Mouse (Mus musculus) heart, embryonic 13.5 days (tissue): ENCODE results near the gene Znfx1. TPM values are rescaled to one million over a fixed set of nuclear protein-coding genes. Genes with fewer than 3 reads are reported as not detected.

Experiments used
- ATAC-seq: fragments of 200-750 bp; cut with Nextera tagmentation; 2 replicates; pipeline ENCODE4 v1.8.0; 2017; ENCODE audit warnings: moderate TSS enrichment; ENCODE audit not compliant: insufficient number of reproducible peaks, low FRiP score, low TSS enrichment; ENCODE audit errors: extremely low read depth
- H3K27ac ChIP-seq: fragments of 300-500 bp; sonication (generic); replicated peaks from 2 replicates; pipeline ENCODE4 v1.5.1; 2015; ENCODE audit warnings: moderate library complexity, mild to moderate bottlenecking, inconsistent platforms
- H3K27me3 ChIP-seq: fragments of 300-500 bp; sonication (generic); replicated peaks from 2 replicates; pipeline ENCODE4 v1.6.1; 2015; ENCODE audit warnings: mild to moderate bottlenecking, inconsistent platforms
- H3K36me3 ChIP-seq: fragments of 300-500 bp; sonication (generic); 2 replicates; pipeline ENCODE4 v1.6.1; 2015; ENCODE audit warnings: mild to moderate bottlenecking, inconsistent platforms
- H3K4me1 ChIP-seq: fragments of 300-500 bp; sonication (generic); 2 replicates; pipeline ENCODE4 v1.6.1; 2015; ENCODE audit warnings: inconsistent platforms
- H3K4me2 ChIP-seq: fragments of 300-500 bp; sonication (generic); 2 replicates; pipeline ENCODE4 v1.6.1; 2015; ENCODE audit warnings: inconsistent platforms, mild to moderate bottlenecking, moderate library complexity
- H3K4me3 ChIP-seq: fragments of 300-500 bp; sonication (generic); 2 replicates; pipeline ENCODE4 v1.5.1; 2015; ENCODE audit warnings: moderate library complexity, mild to moderate bottlenecking, inconsistent platforms
- H3K9ac ChIP-seq: fragments of 300-500 bp; sonication (generic); 2 replicates; pipeline ENCODE4 v1.6.1; 2015; ENCODE audit warnings: inconsistent platforms, mild to moderate bottlenecking, moderate library complexity
- H3K9me3 ChIP-seq: fragments of 300-500 bp; sonication (generic); 2 replicates; pipeline ENCODE4 v1.6.1; 2016; ENCODE audit warnings: inconsistent platforms
- WGBS: fragments of 180-500 bp; shearing (Covaris S2); methylation state at CpG from one replicate; pipeline ENCODE4 v1.1.7; 2015; ENCODE audit warnings: mixed read lengths; 5-methylcytosine and 5-hydroxymethylcytosine counted together
- polyA plus RNA-seq: library from polyadenylated mRNA; unstranded; fragments of >200 nt; fragmentation: Nextera tagmentation; extraction: Ambion mirVana; gene quantifications from 2 replicates; pipeline ENCODE4 v1.2.1, GENCODE M21; 2015

Znfx1 gene
- polyA plus RNA-seq = 5.1 and 6.3 TPM in 2 replicates

- Histone ChIP-seq H3K4me1 (peaks cover 44% of the 10 kb centered on the region), H3K36me3 (peaks cover 41% of the 10 kb centered on the region), H3K9ac (peak within 1 kb of the TSS; percentile 89), H3K4me3 (peak within 1 kb of the TSS; percentile 91), H3K27ac (peak within 1 kb of the TSS; percentile 96), H3K27me3 (no peaks in the 10 kb centered on the region), H3K4me2 (peak within 1 kb of the TSS; percentile 87), H3K9me3 (no peaks in the 10 kb centered on the region)
- WGBS = 1% methylated on average over 54 of the region's 57 CpGs
- ATAC-seq = peak; percentile 89
Measured at GRCm38 (mm10) chr2:167062965-167063880, at the start of gene Znfx1. Znfx1 (minus strand) TSS chr2:167063015.

- ATAC-seq = no peak
- whole genome bisulfite sequencing = 51% methylated on average over 7 of the region's 7 CpGs
- H3K9ac ChIP-seq = no peak overlapping the region; the same call in 1 of the 2 replicates
- H3K4me2 ChIP-seq = no peak overlapping the region
- H3K27ac ChIP-seq = no peak overlapping the region
- peaks cover 5% of the 10 kb centered on the region; the same call in 1 of the 2 replicates for H3K4me1 ChIP-seq
- H3K27me3 ChIP-seq = peaks cover 15% of the 10 kb centered on the region; the same call in 1 of the 2 replicates
- no peaks in the 10 kb centered on the region for H3K9me3 ChIP-seq
- H3K4me3 ChIP-seq = no peak overlapping the region
- no peaks in the 10 kb centered on the region for H3K36me3 ChIP-seq
Measured at GRCm38 (mm10) chr2:167112259-167112658, 49.4 kb upstream of the Znfx1 start.

DNA sequence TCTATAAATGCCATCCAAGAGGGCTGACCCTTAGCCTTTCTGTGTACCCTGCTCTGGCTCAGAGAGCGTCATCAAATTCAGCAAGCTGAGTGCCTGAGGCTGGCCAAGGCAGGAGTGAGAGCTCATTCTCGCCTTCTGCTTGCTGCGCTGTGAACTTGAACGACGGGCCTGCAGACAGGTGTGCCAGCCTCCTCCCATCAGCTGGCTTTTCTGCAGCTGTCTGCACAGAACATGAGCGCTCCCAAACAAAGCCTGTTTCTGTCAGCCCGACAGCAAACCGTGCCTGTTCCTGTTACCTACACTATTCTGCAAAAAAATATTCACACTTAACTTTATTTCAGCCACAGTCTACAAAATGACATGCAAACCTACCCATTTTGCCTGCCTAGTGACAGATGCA lies 46.7 kb upstream of the Znfx1 start:
- Histone ChIP-seq H3K36me3 (no peaks in the 10 kb centered on the region), H3K27me3 (peaks cover 28% of the 10 kb centered on the region), H3K27ac (no peak overlapping the region), H3K4me1 (peaks cover 5% of the 10 kb centered on the region; the same call in 1 of the 2 replicates), H3K4me3 (no peak overlapping the region), H3K4me2 (no peak overlapping the region), H3K9me3 (no peaks in the 10 kb centered on the region), H3K9ac (no peak overlapping the region)
- 76% methylated on average over 8 of the region's 8 CpGs for WGBS
- no peak for ATAC-seq

DNA sequence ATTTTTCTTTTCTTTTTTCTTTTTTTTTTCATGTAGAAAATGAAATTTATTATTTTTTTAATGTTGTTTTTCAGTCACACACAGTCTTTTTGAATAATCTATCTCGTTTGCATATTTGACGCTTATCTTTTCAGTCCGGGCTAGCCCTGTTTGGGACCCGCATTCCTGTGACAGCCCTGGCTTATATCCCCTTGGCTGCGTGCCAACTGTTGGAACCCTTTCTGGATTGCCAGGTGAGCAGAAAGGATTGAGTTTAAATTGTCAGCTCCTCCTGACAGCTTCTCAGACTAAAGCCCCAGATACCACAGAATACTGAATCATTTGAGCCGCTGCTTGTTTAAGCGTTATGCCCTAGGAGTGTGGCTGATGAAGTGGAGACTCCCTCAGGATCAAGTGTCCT lies 40.7 kb upstream of the Znfx1 start:
- Histone ChIP-seq H3K4me2 (no peak overlapping the region), H3K27me3 (peaks cover 19% of the 10 kb centered on the region), H3K36me3 (no peaks in the 10 kb centered on the region), H3K4me3 (no peak overlapping the region), H3K27ac (no peak overlapping the region), H3K4me1 (peaks cover 6% of the 10 kb centered on the region), H3K9me3 (no peaks in the 10 kb centered on the region), H3K9ac (no peak overlapping the region)
- 41% methylated on average over 7 of the region's 7 CpGs for WGBS
- ATAC-seq = no peak

DNA sequence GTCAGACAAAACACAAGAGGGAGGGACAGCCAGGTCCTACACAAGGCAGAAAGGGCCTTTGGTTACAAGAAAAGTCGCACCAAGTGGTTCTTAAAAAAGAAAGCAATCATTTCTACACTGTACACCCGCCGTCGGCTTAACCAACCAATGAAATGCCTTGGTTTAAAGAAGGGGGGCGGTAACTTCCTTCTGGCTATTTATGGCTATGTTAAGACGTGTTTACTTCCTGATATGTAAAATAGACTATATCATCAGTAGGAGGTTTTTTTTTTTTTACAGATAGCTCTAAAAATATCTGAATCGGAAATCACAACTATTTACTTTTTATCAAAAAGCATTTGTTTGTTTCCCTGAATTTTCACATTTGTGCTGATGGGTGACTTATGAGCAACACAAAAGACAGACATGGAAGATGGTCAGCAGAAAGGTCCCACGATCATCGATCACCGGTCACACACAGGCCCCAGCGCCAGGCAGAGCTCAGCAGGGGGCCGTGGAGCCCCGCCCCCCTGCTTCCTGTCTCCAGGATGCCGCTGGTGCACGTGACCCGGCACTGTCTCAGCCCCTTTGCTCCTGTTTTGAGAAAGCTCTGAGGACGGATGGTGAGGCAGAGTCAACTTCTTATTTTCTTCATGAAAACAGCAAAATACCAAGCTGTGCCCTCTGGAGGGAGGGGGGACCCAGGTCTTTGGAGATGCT lies 39.1 kb upstream of the Znfx1 start:
- Histone ChIP-seq H3K36me3 (no peaks in the 10 kb centered on the region), H3K4me2 (peak overlapping the region; percentile 44), H3K9me3 (no peaks in the 10 kb centered on the region), H3K9ac (no peak overlapping the region), H3K4me3 (no peak overlapping the region), H3K4me1 (peaks cover 6% of the 10 kb centered on the region), H3K27me3 (peaks cover 19% of the 10 kb centered on the region), H3K27ac (no peak overlapping the region)
- ATAC-seq = no peak
- WGBS = 59% methylated on average over 17 of the region's 17 CpGs

DNA sequence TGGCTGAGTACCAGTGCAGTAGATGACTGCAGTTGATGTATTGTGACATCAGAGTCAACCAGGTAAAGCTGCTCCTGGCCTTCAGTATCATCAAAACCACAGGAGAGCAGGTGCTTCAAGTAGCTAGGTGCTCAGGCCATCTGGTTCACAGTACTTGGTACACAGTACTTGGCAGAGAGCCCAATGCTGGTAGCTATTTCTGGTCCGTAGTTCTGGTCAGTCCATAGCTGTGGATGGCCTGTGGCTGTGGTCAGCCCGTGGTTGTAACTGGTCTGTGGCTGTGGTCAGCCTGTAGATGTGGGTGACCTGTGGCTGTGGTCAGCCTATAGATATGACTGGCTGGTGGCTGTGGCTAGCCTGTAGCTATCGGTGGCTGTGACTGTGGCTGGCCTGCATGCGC lies 31.9 kb upstream of the Znfx1 start:
- ATAC-seq = no peak
- Histone ChIP-seq H3K4me2 (no peak overlapping the region), H3K9me3 (no peaks in the 10 kb centered on the region), H3K27ac (no peak overlapping the region), H3K4me3 (no peak overlapping the region), H3K9ac (no peak overlapping the region), H3K4me1 (no peaks in the 10 kb centered on the region), H3K36me3 (no peaks in the 10 kb centered on the region), H3K27me3 (peaks cover 3% of the 10 kb centered on the region; the same call in 1 of the 2 replicates)
- 65% methylated on average over 4 of the region's 4 CpGs for WGBS

GRCm38 (mm10) chr2:167093171-167093900 lies 30.5 kb upstream of the Znfx1 start:
- no peak for ATAC-seq

DNA sequence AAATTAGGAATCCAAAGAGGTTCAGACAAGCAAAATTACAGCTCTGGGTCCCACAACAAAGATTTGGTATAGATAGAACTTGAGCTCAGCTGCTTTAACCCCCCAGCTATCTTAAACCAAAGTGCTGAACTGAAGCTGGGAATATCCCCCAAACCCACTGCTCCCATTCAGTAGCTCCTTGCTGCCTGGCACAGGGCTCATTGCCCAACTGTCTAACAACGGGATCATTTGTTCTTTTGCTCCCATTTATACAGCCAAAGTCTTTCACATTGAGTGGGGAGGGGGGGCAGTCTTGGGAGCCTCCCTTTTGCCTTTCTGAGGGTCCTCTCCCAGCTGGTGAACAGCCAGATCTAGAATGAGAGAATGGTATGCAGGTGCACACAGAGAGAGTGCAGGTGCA lies 27.5 kb upstream of the Znfx1 start:
- peaks cover 9% of the 10 kb centered on the region; the same call in 1 of the 2 replicates for H3K27me3 ChIP-seq
- no peak for ATAC-seq
- H3K4me1 ChIP-seq = no peaks in the 10 kb centered on the region
- H3K27ac ChIP-seq = no peak overlapping the region
- H3K9ac ChIP-seq = no peak overlapping the region
- no peaks in the 10 kb centered on the region for H3K9me3 ChIP-seq
- no peak overlapping the region for H3K4me2 ChIP-seq
- H3K36me3 ChIP-seq = no peaks in the 10 kb centered on the region
- no peak overlapping the region for H3K4me3 ChIP-seq
- 69% methylated on average over 1 of the region's 1 CpGs for WGBS

More at GRCm38 (mm10) chr2:167093171-167093900, 30.5 kb upstream of the Znfx1 start:
- Histone ChIP-seq H3K9me3 (no peaks in the 10 kb centered on the region), H3K4me2 (no peak overlapping the region), H3K27me3 (peaks cover 3% of the 10 kb centered on the region; the same call in 1 of the 2 replicates), H3K27ac (no peak overlapping the region), H3K36me3 (no peaks in the 10 kb centered on the region), H3K4me1 (no peaks in the 10 kb centered on the region), H3K9ac (no peak overlapping the region), H3K4me3 (no peak overlapping the region)
- WGBS = 76% methylated on average over 13 of the region's 13 CpGs

- Histone ChIP-seq H3K27me3 (peaks cover 9% of the 10 kb centered on the region; the same call in 1 of the 2 replicates), H3K9me3 (no peaks in the 10 kb centered on the region), H3K36me3 (no peaks in the 10 kb centered on the region), H3K27ac (no peak overlapping the region), H3K9ac (no peak overlapping the region), H3K4me3 (no peak overlapping the region), H3K4me1 (no peaks in the 10 kb centered on the region), H3K4me2 (no peak overlapping the region)
- ATAC-seq = no peak
- 78% methylated on average over 5 of the region's 5 CpGs for WGBS
Measured at GRCm38 (mm10) chr2:167086836-167087235, 24.0 kb upstream of the Znfx1 start.

DNA sequence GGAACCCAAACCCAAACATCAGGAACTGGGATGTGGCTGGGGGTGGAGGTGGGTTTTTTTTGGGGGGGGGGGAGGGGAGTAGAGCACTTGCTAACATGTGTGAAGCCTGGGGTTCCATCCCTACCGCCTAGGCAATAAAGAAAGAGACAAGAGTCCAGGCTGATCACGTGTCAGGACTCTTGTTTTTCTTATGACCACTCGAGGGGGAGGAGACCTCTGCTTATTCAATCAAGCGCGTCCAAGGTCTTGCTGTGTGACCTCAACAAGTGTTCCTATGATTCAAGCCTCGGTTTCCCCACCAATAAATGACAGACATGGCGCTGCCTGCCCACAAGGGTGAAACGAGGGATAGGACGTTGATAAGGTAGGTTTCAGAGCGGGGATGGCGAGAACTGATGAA lies 23.3 kb upstream of the Znfx1 start:
- no peaks in the 10 kb centered on the region for H3K36me3 ChIP-seq
- 45% methylated on average over 11 of the region's 11 CpGs for WGBS
- no peaks in the 10 kb centered on the region for H3K9me3 ChIP-seq
- no peak overlapping the region for H3K27ac ChIP-seq
- no peak for ATAC-seq
- 0 out of 2 replicates have a peak, but pooled peaks cover 4% of the 10 kb centered on the region for H3K4me1 ChIP-seq
- no peak overlapping the region for H3K4me2 ChIP-seq
- H3K27me3 ChIP-seq = peaks cover 9% of the 10 kb centered on the region; the same call in 1 of the 2 replicates
- no peak overlapping the region for H3K4me3 ChIP-seq
- no peak overlapping the region for H3K9ac ChIP-seq

DNA sequence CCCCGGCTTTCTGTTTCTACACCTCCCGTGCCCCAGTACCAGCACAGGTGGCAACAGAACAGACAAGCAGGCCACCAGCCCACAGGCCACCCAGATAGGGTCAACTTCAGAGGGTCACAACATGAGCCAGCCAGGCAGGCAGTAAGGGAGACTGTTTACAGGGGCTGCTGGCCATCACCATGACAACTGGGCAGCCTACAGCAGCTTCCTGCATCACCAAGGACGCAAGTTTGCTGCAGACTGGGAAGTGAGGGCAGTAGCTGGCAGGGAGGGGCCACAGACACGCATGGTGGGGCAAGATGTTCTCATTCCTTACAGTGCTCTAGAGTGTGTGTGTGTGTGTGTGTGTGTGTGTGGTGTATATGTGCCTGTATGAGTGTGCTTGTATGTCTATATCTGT lies 18.8 kb upstream of the Znfx1 start:
- peak overlapping the region; percentile 24; the same call in 1 of the 2 replicates for H3K9ac ChIP-seq
- no peak for ATAC-seq
- H3K4me3 ChIP-seq = no peak overlapping the region
- no peak overlapping the region for H3K4me2 ChIP-seq
- peaks cover 22% of the 10 kb centered on the region for H3K4me1 ChIP-seq
- WGBS = 18% methylated on average over 4 of the region's 4 CpGs
- H3K9me3 ChIP-seq = no peaks in the 10 kb centered on the region
- H3K27me3 ChIP-seq = peaks cover 13% of the 10 kb centered on the region
- H3K36me3 ChIP-seq = no peaks in the 10 kb centered on the region
- H3K27ac ChIP-seq = no peak overlapping the region
